Mouse (Mus musculus) central nervous system, embryonic 11.5 days (tissue): ENCODE measurements around the gene A630001G21Rik. TPM values are rescaled to one million over a fixed set of nuclear protein-coding genes. Genes with fewer than 3 reads are reported as not detected.

ENCODE experiments used
- polyA plus RNA-seq: library from polyadenylated mRNA; depleted of rRNA; stranded (reverse); fragments of >200 nt; gene quantifications from 2 replicates; pipeline ENCODE4 v1.2.3, GENCODE M21; 2012; rRNA removed

The A630001G21Rik gene
- 2.2 and 2.5 TPM in 2 replicates for polyA plus RNA-seq

DNA sequence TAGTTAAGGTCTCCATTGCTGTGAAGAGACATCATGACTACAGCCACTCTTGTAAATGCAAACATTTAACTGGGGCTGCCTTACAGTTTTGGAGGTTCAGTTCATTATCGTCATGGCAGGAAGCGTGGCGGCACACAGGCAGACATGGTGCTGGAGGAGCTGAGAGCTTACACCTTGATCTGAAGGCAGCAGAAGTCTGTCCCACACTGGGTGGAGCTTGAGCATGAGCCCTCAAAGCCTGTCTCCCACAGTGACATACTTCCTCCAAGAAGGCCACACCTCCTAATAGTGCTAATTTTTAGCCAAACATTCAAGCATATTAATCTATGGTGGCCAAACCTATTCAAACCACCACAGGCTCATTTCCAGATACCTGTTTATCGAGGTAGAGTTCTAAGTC lies at the start of gene A630001G21Rik:
Gene A630001G21Rik, minus strand, starts transcription at position 208 of the 400 bp plus-strand sequence.

DNA sequence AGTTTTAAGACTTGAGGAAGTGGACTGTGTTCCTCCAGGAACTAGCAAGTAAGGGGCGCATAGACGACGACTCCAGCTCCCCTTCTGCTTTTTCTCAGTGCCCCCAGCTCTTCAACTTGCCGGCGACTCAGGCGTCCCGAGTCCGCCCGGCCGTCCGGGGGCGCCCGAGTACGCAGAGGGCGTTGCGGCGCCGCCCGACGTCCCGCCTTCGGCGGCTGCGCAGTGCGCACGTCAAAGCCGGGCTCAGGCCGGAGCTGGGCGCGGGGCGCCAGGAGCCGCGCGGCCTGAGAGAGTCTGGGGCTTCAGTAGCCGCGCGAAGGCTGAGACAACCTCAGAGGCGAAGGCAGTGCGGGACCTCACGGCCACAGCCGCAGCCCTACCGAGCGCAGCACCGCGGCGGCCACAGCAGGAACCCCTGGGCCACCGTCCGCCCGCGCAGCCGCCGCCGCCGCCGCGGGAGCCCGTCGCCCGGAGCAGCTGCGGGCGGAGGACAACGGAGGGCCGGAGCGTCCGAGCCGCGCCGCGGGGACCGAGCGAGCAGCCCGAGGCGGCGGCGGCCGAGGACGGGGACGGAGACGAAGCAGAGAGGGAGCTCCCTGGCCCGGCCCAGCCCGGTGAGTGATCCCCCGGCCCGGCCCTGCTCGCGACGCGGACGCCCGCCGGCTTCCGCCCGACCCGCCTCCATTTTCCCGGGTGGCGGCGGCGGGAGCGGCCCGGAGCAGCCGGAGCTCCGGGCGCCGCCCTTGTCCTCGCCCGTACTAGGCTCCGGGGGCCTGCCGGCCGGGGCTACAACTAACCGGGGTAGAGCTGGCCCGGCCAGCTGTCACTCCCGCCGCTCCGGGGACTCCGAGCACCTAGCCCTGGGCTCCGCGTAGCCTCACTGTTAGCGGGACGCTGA lies 15.0 kb upstream of the A630001G21Rik start, which contains the start of gene Cab39:
Gene Cab39, plus strand, starts transcription at position 234 of the 898 bp plus-strand sequence.

Other genes with a start within 250 kb of the A630001G21Rik start
- not detected in 2 replicates for gene G530012D18Rik, start 203.0 kb downstream of the A630001G21Rik start, polyA plus RNA-seq
- gene Sp110, start 179.8 kb downstream of the A630001G21Rik start, polyA plus RNA-seq = 0.91 and 1.1 TPM in 2 replicates
- gene Sp140, start 178.3 kb downstream of the A630001G21Rik start, polyA plus RNA-seq = 0.94 and 0.98 TPM in 2 replicates
- 0.49 and 0.68 TPM in 2 replicates for gene Sp100, start 128.7 kb downstream of the A630001G21Rik start, polyA plus RNA-seq
- 66.5 and 85.3 TPM in 2 replicates for gene Cab39, start 14.8 kb upstream of the A630001G21Rik start, polyA plus RNA-seq
- gene Itm2c, start 115.6 kb upstream of the A630001G21Rik start, polyA plus RNA-seq = 86.2 and 112 TPM in 2 replicates
- gene 4933407L21Rik, start 149.8 kb upstream of the A630001G21Rik start, polyA plus RNA-seq = 1.1 and 1.5 TPM in 2 replicates
- gene Gpr55, start 182.4 kb upstream of the A630001G21Rik start, polyA plus RNA-seq = 0.01 TPM in 2 replicates
- not detected in 2 replicates for gene Spata3, start 238.2 kb upstream of the A630001G21Rik start, polyA plus RNA-seq